Mouse (Mus musculus) spleen, adult 2 months (tissue): Measurements from ENCODE around the gene Epb41l1. TPM values are rescaled to one million over a fixed set of nuclear protein-coding genes. Genes with fewer than 3 reads are reported as not detected.
"Not testable (repeated sequence)": the region's sequence is repeated elsewhere in the genome, so short reads cannot be mapped to it uniquely, and the experiment has no call there.

Experiments
- DNase-seq, 2 experiments: peaks; one replicate each; pipeline versions ENCODE4 v3.0.0 to v3.0.0-alpha.2; 2012 to 2021; ENCODE audit warnings: low spot score in 2 of 2, low read depth in 1 of 2
- H3K27ac ChIP-seq: fragments of 200-500 bp; 2 replicates; pipeline ENCODE4 v1.5.1; 2012; ENCODE audit warnings: low read length, inconsistent platforms; ENCODE audit not compliant: insufficient read depth
- H3K27me3 ChIP-seq: fragments of 200-500 bp; 2 replicates; pipeline ENCODE4 v1.6.1; 2012; ENCODE audit warnings: mild to moderate bottlenecking, moderate library complexity, low read length, inconsistent platforms; ENCODE audit not compliant: control insufficient read depth, insufficient read depth
- H3K36me3 ChIP-seq: fragments of 200-500 bp; 2 replicates; pipeline ENCODE4 v1.6.1; 2012; ENCODE audit warnings: mild to moderate bottlenecking, low read length, inconsistent platforms; ENCODE audit not compliant: control insufficient read depth, insufficient read depth
- H3K4me1 ChIP-seq: fragments of 200-500 bp; 2 replicates; pipeline ENCODE4 v1.6.1; 2011; ENCODE audit warnings: inconsistent platforms; ENCODE audit not compliant: control insufficient read depth, insufficient read depth, insufficient read length
- H3K4me3 ChIP-seq: fragments of 200-500 bp; 2 replicates; pipeline ENCODE4 v1.5.1; 2011; ENCODE audit warnings: mild to moderate bottlenecking, inconsistent platforms; ENCODE audit not compliant: insufficient read depth, insufficient read length; ENCODE audit errors: extremely low read depth
- CTCF ChIP-seq: fragments of 200-500 bp; IDR thresholded peaks from 2 replicates; pipeline ENCODE4 v1.5.1; 2011; ENCODE audit warnings: mild to moderate bottlenecking, inconsistent platforms; ENCODE audit not compliant: insufficient read depth, insufficient read length, insufficient replicate concordance; ENCODE audit errors: extremely low read depth
- POLR2A ChIP-seq: fragments of 200-500 bp; IDR thresholded peaks from 2 replicates; pipeline ENCODE4 v1.6.1; 2011; ENCODE audit warnings: low read depth, low read length, inconsistent platforms
- WGBS: fragments of 180-500 bp; shearing (Covaris S2); methylation state at CpG from one replicate; pipeline ENCODE4 v1.1.7; 2018; 5-methylcytosine and 5-hydroxymethylcytosine counted together
- polyA plus RNA-seq: library from polyadenylated mRNA; depleted of rRNA; stranded (reverse); fragments of >200 nt; gene quantifications from 2 replicates; pipeline ENCODE4 v1.2.3, GENCODE M21; 2012

Gene Epb41l1
- polyA plus RNA-seq, 1 experiment, result 3.2 TPM

- H3K27me3 ChIP-seq, result no peaks in the 10 kb centered on the region
- no peak for DNase-seq
- H3K27ac ChIP-seq, result no peak overlapping the region
- 91% methylated on average over 9 of the region's 9 CpGs for WGBS
- TF ChIP-seq CTCF (no peak), POLR2A (no peak)
- H3K4me3 ChIP-seq, result no peak overlapping the region
- no peaks in the 10 kb centered on the region for H3K36me3 ChIP-seq
- no peaks in the 10 kb centered on the region for H3K4me1 ChIP-seq
Measured at GRCm38 (mm10) chr2:156515102-156515501, 94.4 kb downstream of the Epb41l1 start.

DNA sequence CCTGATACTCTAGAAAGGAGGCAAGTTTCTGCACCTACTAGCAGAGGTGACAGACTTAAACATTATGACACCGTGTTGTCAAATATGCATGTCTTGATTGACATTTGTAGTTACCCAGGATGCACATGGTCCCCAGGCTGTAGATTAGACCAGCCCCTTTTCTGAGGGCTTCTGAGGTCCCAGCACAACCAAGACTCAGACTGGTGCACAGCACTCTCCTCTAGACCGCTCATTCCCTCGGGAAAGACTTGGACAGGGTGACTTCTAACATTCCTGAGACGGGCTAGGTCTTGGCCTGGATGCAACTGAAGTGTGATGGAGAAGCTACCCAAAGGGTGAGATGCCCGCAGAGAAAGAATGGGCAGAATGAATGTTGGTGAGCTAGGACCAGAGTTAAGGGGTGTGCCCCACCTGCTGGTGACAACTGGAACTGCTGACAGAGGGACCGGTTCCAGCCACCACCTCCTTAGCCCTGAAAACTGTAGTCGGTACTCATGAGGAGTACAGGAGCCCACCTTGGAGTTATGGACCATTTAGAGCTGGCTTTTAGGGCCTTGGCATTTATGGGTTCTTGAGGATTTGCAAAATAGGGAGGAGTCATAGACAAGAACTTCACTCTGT is 95.0 kb downstream of the Epb41l1 start:
- Histone ChIP-seq H3K27me3 (no peaks in the 10 kb centered on the region), H3K4me3 (no peak overlapping the region), H3K27ac (no peak overlapping the region), H3K36me3 (no peaks in the 10 kb centered on the region), H3K4me1 (no peaks in the 10 kb centered on the region)
- DNase-seq, result peak in 1 of 2 experiments; percentile 58
- 22% methylated on average over 7 of the region's 7 CpGs for WGBS
- no peak for TF ChIP-seq POLR2A
- peak; percentile 87; the same call in 1 of the 2 replicates for TF ChIP-seq CTCF

DNA sequence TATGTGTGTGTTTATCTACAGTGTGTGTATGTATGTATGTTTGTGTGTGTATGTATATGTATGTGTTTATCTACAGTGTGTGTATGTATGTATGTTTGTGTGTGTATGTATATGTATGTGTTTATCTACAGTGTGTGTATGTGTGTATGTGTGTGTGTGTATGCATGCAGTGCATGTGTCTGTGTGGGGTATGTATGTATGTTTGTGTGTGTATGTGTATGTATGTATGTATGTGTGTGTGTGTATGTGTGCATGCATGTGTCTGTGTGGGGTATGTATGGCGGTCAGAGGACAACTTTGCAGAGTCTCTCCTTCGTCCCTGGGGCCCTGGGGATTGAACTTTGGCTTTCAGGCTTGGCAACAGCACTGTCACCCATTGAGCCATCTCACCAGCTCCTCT is 96.0 kb downstream of the Epb41l1 start:
- H3K36me3 ChIP-seq, DNase-seq, H3K27ac ChIP-seq, H3K27me3 ChIP-seq, H3K4me1 ChIP-seq, H3K4me3 ChIP-seq: not testable (repeated sequence)
- 66% methylated on average over 2 of the region's 2 CpGs for WGBS

- WGBS, result 85% methylated on average over 6 of the region's 6 CpGs
- no peaks in the 10 kb centered on the region for H3K27me3 ChIP-seq
- TF ChIP-seq CTCF (no peak), POLR2A (no peak)
- H3K36me3 ChIP-seq, result no peaks in the 10 kb centered on the region
- H3K27ac ChIP-seq, result no peak overlapping the region
- no peak for DNase-seq
- no peaks in the 10 kb centered on the region for H3K4me1 ChIP-seq
- no peak overlapping the region for H3K4me3 ChIP-seq
Measured at GRCm38 (mm10) chr2:156518306-156518705, 97.6 kb downstream of the Epb41l1 start.

DNA sequence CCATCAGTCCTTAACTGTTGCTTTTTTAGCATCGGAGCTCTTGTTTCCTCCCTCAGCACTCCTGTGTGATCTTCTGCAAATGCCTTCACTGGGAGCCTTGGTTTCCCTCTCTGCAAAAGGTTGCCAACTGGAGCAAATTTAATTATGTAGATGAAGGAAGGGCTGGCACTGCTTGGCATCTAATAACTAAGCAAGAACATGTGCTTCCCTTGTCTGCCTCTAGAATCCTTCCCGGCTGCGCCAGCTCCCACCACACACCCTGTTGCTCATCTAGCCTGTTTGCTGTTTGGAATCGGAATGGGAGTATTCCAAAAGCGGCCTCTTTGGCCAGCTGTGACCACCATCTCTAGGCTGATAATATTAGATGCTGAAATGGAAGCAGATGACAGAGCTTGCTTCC is 98.9 kb downstream of the Epb41l1 start:
- H3K27me3 ChIP-seq, result no peaks in the 10 kb centered on the region
- no peaks in the 10 kb centered on the region for H3K4me1 ChIP-seq
- H3K36me3 ChIP-seq, result no peaks in the 10 kb centered on the region
- 96% methylated on average over 5 of the region's 5 CpGs for WGBS
- TF ChIP-seq POLR2A (no peak), CTCF (no peak)
- H3K4me3 ChIP-seq, result no peak overlapping the region
- H3K27ac ChIP-seq, result no peak overlapping the region
- DNase-seq, result no peak

DNA sequence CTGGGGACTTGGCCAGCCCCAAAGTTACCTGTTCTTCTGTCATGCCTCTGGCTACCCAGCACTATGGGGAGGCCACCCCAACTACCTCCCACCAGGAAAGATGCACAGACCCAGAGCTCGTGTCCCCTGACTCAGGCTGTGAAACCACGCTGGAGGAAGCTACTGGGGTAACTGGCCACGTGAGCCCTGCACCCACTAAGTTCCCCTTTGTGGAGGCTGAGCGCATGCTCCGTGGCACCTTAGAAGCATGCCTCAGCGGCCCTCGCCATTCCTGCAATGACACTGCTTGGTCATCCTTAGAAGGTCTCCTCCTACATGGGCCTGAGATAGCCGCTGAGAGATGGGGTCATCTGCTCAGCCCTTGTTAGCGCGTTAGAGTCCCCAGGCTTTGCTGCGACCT is 102.3 kb downstream of the Epb41l1 start:
- no peak overlapping the region for H3K27ac ChIP-seq
- no peaks in the 10 kb centered on the region for H3K27me3 ChIP-seq
- peak in 1 of 2 experiments; percentile 16 for DNase-seq
- H3K4me3 ChIP-seq, result no peak overlapping the region
- 38% methylated on average over 11 of the region's 11 CpGs for WGBS
- H3K36me3 ChIP-seq, result no peaks in the 10 kb centered on the region
- no peak for TF ChIP-seq POLR2A
- no peak for TF ChIP-seq CTCF
- H3K4me1 ChIP-seq, result no peaks in the 10 kb centered on the region

GRCm38 (mm10) chr2:156524078-156524477 is 103.4 kb downstream of the Epb41l1 start:
- Histone ChIP-seq H3K4me3 (no peak overlapping the region), H3K36me3 (no peaks in the 10 kb centered on the region), H3K4me1 (no peaks in the 10 kb centered on the region), H3K27ac (no peak overlapping the region), H3K27me3 (no peaks in the 10 kb centered on the region)
- no peak for TF ChIP-seq CTCF
- TF ChIP-seq POLR2A, result no peak
- no peak for DNase-seq
- WGBS, result 39% methylated on average over 3 of the region's 3 CpGs
